Mouse (Mus musculus) megakaryocyte, embryonic 14.5 days (primary cell): ENCODE measurements around the gene Mymx. TPM values are rescaled to one million over a fixed set of nuclear protein-coding genes. Genes with fewer than 3 reads are reported as not detected.

Source experiments
- H3K27me3 ChIP-seq: replicated peaks from 2 replicates; pipeline ENCODE3; 2012; ENCODE audit warnings: inconsistent platforms
- H3K36me3 ChIP-seq: replicated peaks from 2 replicates; pipeline ENCODE3; 2012; ENCODE audit warnings: low read length, inconsistent platforms, mixed read lengths
- H3K4me1 ChIP-seq: 2 replicates; pipeline ENCODE4 v1.6.1; 2012; ENCODE audit warnings: inconsistent platforms
- H3K4me3 ChIP-seq: replicated peaks from 2 replicates; pipeline ENCODE3; 2012; ENCODE audit warnings: moderate library complexity, mild to moderate bottlenecking, inconsistent platforms
- H3K9me3 ChIP-seq: 2 replicates; pipeline ENCODE4 v1.6.1; 2012; ENCODE audit warnings: inconsistent platforms
- FLI1 ChIP-seq: IDR thresholded peaks from 2 replicates; pipeline ENCODE4 v1.6.1; 2012; ENCODE audit warnings: low read length, inconsistent platforms, mixed read lengths
- GATA1 ChIP-seq: IDR thresholded peaks from 3 replicates; pipeline ENCODE4 v1.6.1; 2012; ENCODE audit warnings: mixed read lengths, low read length, inconsistent platforms, borderline replicate concordance
- polyA plus RNA-seq: library from polyadenylated mRNA; stranded (reverse); fragments of >175 nt; gene quantifications from 2 replicates; pipeline ENCODE4 v1.2.3, GENCODE M21; 2012; ENCODE audit warnings: low replicate concordance; ENCODE audit not compliant: insufficient read depth

Gene Mymx
- polyA plus RNA-seq, 1 experiment, result not detected

- Histone ChIP-seq H3K4me3 (no peak overlapping the region), H3K36me3 (peaks cover 48% of the 10 kb centered on the region), H3K9me3 (no peaks in the 10 kb centered on the region), H3K4me1 (peaks cover 62% of the 10 kb centered on the region), H3K27me3 (peaks cover 25% of the 10 kb centered on the region)
- TF ChIP-seq FLI1 (no peak), GATA1 (no peak)
Measured at GRCm38 (mm10) chr17:45559732-45560525, 42.0 kb downstream of the Mymx start.

- peaks cover 46% of the 10 kb centered on the region for H3K36me3 ChIP-seq
- peaks cover 25% of the 10 kb centered on the region for H3K27me3 ChIP-seq
- H3K4me1 ChIP-seq, result peaks cover 68% of the 10 kb centered on the region
- no peak for TF ChIP-seq FLI1
- TF ChIP-seq GATA1, result no peak
- peak overlapping the region; percentile 96 for H3K4me3 ChIP-seq
- no peaks in the 10 kb centered on the region for H3K9me3 ChIP-seq
Measured at GRCm38 (mm10) chr17:45557998-45558862, 43.7 kb downstream of the Mymx start.

- Histone ChIP-seq H3K9me3 (no peaks in the 10 kb centered on the region), H3K27me3 (peaks cover 27% of the 10 kb centered on the region), H3K4me3 (peak overlapping the region; percentile 96), H3K4me1 (peaks cover 71% of the 10 kb centered on the region), H3K36me3 (peaks cover 40% of the 10 kb centered on the region)
- TF ChIP-seq FLI1, result no peak
Measured at GRCm38 (mm10) chr17:45557246-45557824, 44.6 kb downstream of the Mymx start.

- Histone ChIP-seq H3K27me3 (peaks cover 27% of the 10 kb centered on the region), H3K4me3 (peak overlapping the region; percentile 96), H3K4me1 (peaks cover 78% of the 10 kb centered on the region), H3K36me3 (peaks cover 33% of the 10 kb centered on the region), H3K9me3 (no peaks in the 10 kb centered on the region)
- TF ChIP-seq FLI1, result no peak
- no peak for TF ChIP-seq GATA1
Measured at GRCm38 (mm10) chr17:45556514-45557245, 45.2 kb downstream of the Mymx start.

- peaks cover 83% of the 10 kb centered on the region for H3K4me1 ChIP-seq
- peaks cover 30% of the 10 kb centered on the region for H3K27me3 ChIP-seq
- H3K9me3 ChIP-seq, result no peaks in the 10 kb centered on the region
- peak overlapping the region; percentile 96 for H3K4me3 ChIP-seq
- TF ChIP-seq GATA1, result no peak
- TF ChIP-seq FLI1, result no peak
- H3K36me3 ChIP-seq, result peaks cover 30% of the 10 kb centered on the region
Measured at GRCm38 (mm10) chr17:45556107-45556489, 45.8 kb downstream of the Mymx start.

- H3K27me3 ChIP-seq, result peaks cover 35% of the 10 kb centered on the region
- H3K36me3 ChIP-seq, result peaks cover 26% of the 10 kb centered on the region
- no peaks in the 10 kb centered on the region for H3K9me3 ChIP-seq
- TF ChIP-seq GATA1, result no peak
- TF ChIP-seq FLI1, result no peak
- peak within 1 kb of the TSS; percentile 96 for H3K4me3 ChIP-seq
- H3K4me1 ChIP-seq, result peaks cover 89% of the 10 kb centered on the region
Measured at GRCm38 (mm10) chr17:45555452-45556106, 46.3 kb downstream of the Mymx start, which contains the start of gene Nfkbie. Gene Nfkbie, plus strand, starts transcription at chr17:45555703.

GRCm38 (mm10) chr17:45554420-45554819 lies 47.5 kb downstream of the Mymx start:
- Histone ChIP-seq H3K4me1 (peaks cover 96% of the 10 kb centered on the region), H3K9me3 (no peaks in the 10 kb centered on the region), H3K4me3 (peak overlapping the region; percentile 46), H3K27me3 (peaks cover 38% of the 10 kb centered on the region), H3K36me3 (peaks cover 16% of the 10 kb centered on the region)
- no peak for TF ChIP-seq GATA1

GRCm38 (mm10) chr17:45553065-45553464 lies 48.8 kb downstream of the Mymx start:
- peaks cover 3% of the 10 kb centered on the region for H3K36me3 ChIP-seq
- H3K9me3 ChIP-seq, result no peaks in the 10 kb centered on the region
- no peak for TF ChIP-seq GATA1
- no peak for TF ChIP-seq FLI1
- H3K4me3 ChIP-seq, result peak overlapping the region; percentile 1
- peaks cover 43% of the 10 kb centered on the region for H3K27me3 ChIP-seq
- H3K4me1 ChIP-seq, result peaks cover 97% of the 10 kb centered on the region

GRCm38 (mm10) chr17:45551816-45552451 lies 50.0 kb downstream of the Mymx start:
- Histone ChIP-seq H3K36me3 (no peaks in the 10 kb centered on the region), H3K9me3 (no peaks in the 10 kb centered on the region), H3K27me3 (peaks cover 44% of the 10 kb centered on the region), H3K4me1 (peaks cover 89% of the 10 kb centered on the region), H3K4me3 (peak overlapping the region; percentile 80)
- no peak; the same call in 2 of the 3 replicates for TF ChIP-seq GATA1
- no peak for TF ChIP-seq FLI1
